Mouse (Mus musculus) embryo, embryonic 10.5 days (tissue): ENCODE measurements around the gene Tmem86b.

Experiments used
- DNase-seq: peaks from one replicate; pipeline ENCODE4 v3.0.0-alpha.2; 2015; ENCODE audit warnings: low spot score

Tmem86b gene

DNA sequence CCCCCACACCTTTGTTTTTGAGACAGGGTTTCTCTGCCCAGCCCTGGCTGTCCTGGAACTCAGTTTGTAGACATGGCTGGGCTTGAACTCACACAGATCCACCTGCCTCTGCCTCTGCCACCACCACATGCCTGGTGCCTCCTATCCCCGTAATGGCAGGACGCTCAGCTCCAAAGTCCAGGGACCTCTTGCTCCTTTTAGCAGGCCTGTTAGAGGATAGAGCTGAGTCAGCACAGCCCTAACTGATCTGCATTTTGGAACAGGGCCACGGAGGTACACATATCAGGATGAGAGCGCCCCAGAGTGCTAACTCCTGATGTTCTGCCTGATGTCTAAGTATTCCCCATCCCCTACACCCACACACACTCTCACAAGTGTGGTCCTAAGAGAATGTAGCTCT lies at the start of gene Tmem86b:
Tmem86b (minus strand) TSS at position 392 of the 400 bp plus-strand sequence.
- DNase-seq, result no peak

DNA sequence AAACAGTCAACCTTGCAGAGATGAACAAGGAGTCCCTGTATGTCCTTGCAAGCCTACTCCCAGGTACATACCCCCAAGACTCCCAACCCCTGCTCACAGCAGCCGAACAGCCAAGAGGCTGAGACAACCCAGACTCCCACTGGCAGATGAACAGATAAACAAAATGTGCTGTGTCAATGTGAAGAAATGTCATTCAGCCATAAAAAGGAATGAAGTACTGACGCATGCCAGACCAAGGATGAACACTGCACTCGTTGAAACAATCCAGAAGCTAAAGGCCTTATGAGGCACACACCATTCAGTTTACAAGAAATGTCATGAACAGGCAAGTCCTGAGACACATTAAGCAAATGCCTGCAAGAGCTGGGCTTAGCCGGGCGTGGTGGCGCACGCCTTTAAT lies 44.0 kb upstream of the Tmem86b start:
- no peak for DNase-seq

DNA sequence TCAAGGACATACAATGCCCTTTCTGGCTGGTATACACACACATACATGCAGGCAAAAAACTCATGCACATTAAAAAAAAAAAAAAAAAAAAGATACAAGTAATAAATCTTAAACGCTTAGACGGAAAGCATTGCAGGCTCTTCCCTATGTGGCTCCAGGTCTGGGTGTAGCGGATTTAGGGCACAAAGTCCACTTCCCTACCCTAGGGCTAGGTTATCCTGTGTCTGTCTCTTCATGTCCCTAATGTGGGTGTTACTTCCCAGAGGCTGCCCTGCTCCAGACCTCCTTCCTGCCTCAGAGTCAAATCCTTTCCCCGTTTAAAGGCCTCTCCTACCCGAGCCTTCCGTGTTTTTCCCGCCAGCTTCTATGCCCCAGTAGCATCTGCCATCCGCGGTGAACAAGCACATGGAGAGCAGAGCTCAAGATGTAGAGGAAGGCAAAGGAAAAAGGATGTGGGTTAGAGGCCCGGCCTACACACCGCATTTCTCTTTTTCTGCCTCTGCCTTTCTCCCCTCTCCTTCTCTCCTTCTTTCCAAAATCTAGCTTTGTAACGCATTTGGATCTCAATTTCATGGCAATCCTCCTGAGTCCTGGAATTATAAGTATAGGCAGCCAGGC lies 43.0 kb upstream of the Tmem86b start:
- DNase-seq, result no peak

- peak; percentile 27 for DNase-seq
Measured at GRCm38 (mm10) chr7:4671956-4672355, 40.7 kb upstream of the Tmem86b start.

- DNase-seq, result no peak
Measured at GRCm38 (mm10) chr7:4670655-4671255, 39.5 kb upstream of the Tmem86b start.

DNA sequence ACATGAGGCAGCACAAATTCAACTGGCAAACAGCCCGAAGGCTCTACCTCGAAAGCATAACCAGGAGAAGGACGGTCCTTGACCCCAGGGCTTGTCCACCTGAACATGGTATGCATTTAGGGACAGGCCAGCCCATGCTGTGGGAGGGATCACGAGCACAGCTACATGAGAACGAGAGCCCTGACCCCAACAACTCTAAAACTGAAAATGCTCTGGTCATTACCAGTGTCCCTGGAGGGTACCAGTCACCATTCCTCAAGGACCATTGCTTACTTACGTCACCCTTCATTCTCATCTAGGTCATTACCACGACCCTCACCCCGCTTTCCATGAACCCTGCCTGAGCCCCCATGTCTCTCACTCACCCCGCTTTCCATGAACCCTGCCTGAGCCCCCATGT lies 37.9 kb upstream of the Tmem86b start:
- no peak for DNase-seq

GRCm38 (mm10) chr7:4668506-4668905 lies 37.3 kb upstream of the Tmem86b start:
- no peak for DNase-seq

DNA sequence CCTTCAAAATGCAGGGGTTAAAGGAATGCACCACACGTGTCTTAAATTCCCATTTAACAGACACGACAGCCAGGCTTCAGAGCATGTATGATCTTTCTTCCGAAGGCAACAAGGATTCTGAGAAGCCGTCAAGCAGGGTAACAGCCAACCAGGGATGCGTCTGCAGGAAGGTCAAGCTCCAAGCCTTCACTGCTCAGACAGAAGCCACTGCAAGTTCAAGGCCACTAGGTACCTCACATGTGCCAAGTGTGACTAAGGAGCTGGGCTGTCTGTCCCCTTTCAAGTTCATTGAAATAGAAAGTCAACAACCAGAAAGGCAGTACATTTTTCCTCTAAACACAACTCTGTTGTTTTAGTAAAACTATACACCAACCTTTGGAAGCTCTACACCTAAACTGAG lies 35.6 kb upstream of the Tmem86b start:
- no peak for DNase-seq

DNA sequence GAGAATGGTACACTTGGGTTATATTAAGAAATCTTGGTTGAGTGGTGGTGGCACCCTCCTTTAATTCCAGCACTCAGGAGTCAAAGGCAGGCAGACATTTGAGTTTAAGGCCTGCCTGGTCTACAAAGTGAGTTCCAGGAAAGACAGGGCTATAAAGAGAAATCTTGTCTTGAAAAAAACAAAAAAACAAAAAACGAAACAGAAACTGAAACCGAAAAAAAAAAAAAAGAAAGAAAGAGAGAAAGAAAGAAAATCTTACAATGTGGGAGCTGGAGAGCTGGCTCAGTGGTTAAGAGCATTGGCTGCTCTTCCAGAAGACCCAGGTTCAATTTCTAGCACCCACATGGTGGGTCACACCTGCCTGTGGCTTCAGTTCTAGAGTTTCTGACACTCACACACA lies 32.5 kb upstream of the Tmem86b start:
- DNase-seq, result no peak

GRCm38 (mm10) chr7:4663179-4663578 lies 32.0 kb upstream of the Tmem86b start:
- no peak for DNase-seq

GRCm38 (mm10) chr7:4659911-4660443 lies 28.8 kb upstream of the Tmem86b start:
- DNase-seq, result no peak

DNA sequence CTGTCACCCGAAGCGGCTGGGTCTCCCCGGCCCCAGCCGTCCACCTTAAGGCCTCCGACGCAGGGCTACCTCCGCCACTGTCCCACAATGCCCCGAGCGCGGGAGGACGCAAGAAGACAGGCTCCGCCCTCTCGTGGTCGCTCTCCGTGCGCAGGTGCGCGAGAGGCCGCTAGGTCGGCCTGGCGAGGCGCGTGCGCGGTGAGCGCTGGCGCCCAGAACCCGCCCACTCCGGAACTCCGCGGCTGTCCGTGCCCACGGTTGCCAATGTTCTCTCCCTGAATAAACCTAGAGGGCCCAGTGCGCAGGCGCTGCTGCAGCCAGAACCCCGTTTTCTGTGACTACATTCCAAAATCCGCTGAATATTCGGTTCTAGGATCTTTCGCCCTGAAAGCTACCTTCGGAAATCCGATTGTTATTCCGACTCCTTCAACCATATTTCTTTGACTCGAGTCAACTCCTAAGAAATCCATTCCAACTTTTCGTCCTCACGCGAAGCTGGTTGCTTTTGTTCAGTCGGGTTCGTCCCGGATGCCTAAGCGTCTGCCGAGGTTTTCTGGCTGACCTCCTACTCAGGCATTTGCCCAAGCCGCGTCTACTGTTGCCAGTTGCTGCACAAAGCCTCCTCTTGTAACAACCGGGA lies 27.8 kb upstream of the Tmem86b start, which contains the start of gene Ppp6r1:
Ppp6r1 (minus strand) TSS at position 108 of the 640 bp plus-strand sequence.
- DNase-seq, result peak; percentile 98

DNA sequence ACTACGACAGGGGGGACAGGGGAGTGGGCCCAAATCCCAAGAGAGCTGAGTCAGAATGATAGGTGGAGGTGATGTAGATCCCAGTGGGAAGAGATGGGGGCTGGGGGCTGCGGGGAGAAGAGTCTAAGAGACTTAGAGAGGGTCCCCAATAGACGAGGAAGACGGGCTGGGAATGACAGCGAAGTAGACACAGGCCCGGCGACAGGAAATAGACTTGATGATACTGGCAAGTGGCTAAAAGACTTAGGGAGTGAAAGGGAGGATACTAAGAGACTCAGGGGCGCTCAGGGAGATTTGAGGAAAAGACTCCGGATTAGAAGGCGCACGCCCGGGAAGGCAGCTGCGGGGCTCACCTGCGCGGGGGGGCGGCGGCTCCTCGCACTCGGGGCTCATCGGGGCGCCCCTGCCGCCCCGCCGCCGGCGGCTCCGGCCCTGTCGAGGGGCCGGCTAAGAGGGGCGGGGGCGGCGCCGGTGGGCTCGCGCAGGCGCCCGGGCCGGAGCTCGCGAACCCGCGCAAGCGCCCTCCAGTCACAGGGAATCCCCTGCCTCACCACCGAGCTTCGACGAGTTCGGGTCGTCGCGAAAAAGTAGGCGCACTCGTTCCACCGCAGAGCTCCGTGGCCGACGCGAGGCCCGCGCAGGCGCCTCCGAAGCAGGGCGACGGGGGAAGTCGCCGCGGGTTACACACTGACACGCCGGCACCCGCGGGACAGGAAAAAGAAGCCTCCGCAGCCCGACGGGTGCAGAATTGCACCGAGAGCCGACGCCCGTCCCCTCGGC lies 27.1 kb upstream of the Tmem86b start:
- DNase-seq, result no peak

DNA sequence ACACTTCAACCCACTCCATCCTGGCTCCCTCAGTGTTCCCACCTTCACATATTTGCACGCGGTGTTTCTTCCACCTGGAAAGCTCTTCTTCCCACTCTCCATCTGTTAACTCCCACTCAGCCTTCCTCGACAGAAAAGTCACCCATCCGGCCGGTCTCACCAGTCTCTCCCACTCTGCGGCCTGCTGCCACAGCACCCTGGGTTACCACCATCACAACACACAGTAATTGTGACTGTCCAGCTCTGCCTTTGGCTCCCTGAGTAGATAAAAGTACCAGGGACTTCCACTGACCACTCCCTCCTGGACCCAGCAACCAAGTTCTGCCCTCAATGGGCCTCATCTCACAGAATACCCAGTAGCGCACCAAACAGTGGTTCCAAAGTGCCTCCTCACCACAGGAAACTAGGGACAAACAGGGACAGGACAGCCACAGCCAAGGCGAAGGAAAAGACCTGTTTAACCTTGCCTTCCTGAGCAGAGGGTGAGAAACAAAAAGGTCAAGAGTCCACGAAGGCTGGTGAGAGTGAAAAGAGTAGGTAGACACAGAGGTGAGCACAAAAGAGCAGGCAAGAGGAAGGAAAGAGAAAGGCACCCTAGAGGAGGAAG lies 26.4 kb upstream of the Tmem86b start:
- no peak for DNase-seq

DNA sequence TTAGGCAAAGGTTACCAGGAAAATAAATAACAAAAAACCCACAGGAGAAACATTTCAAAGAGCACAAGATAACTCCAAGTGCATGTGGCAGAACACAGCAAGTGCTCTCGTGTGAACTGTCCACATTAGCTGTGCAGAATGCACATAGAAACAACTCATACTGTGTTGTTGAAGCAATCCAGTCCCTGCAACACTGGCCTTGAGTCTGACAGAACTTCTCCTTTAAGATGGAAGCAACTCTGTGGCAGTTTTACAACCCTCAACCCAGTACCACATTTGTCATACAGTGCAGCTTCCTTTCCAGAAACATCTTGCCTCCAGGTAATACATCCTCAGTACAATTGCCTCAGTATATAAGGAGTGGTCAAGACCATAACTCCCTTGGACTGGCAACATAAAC lies 25.6 kb upstream of the Tmem86b start:
- DNase-seq, result no peak

DNA sequence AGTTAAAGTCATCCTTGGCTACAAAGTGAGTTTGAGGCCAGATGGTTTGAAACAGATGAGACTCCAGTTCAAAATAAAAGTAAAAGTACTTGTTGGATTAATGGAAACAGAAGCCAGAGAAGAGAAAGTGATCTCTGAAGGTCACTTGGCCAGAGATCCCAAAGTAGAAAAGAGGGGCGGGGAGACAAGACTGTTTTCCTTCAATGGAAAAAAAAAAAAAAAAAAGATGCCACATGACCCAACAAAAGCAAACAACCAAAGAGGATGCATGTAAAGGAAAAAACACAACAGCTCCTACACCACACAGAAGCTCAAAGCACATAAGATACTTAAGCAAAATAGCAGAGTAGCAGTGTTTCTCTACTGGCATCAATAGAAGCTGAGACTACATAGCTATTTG lies 24.7 kb upstream of the Tmem86b start:
- DNase-seq, result no peak

GRCm38 (mm10) chr7:4655393-4655792 lies 24.2 kb upstream of the Tmem86b start:
- no peak for DNase-seq

GRCm38 (mm10) chr7:4654221-4654620 lies 23.0 kb upstream of the Tmem86b start:
- DNase-seq, result no peak

DNA sequence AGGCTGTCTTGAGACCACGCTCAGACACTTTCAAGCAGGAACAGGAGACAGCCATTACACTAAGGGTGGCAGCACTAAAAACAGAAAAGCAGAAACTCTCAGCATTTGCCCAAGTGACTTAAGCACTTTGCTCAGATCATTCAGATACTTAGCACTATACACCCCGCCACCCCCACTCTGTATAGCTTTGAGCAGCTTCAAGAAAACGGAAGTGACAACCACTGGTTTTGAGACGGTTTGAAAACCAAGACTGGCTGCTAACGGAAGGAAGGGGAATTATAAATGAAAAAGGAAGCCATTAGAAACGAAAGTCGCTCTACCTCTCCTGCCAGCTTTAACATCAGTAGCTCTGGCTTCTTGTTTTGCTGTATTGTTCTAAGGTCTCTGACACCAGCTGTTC lies 22.6 kb upstream of the Tmem86b start:
- no peak for DNase-seq

DNA sequence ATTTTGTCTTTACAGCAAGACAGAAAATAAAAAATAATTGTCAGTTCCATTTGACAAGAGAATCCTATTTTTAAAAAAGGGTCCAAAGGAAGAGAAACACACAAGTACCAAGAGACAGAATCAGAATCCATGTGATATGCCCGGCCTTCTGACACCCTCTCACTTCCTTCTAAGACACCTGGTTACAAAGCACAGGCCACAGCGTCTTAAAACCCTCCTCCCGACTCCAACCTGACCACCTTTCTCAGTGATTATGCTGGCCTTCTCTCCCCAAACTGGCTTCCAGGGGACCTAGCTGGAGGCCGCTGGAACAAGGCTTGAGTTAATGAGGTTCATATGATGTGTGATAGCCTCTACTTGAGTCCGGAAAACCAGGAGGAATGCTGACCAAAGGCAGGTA lies 22.1 kb upstream of the Tmem86b start:
- DNase-seq, result no peak

GRCm38 (mm10) chr7:4652726-4653125 lies 21.5 kb upstream of the Tmem86b start:
- DNase-seq, result no peak

GRCm38 (mm10) chr7:4651581-4651980 lies 20.4 kb upstream of the Tmem86b start:
- DNase-seq, result no peak
